Mouse (Mus musculus): ENCODE results near the gene Mdga2. TPM values are rescaled to one million over a fixed set of nuclear protein-coding genes. Genes with fewer than 3 reads are reported as not detected.

The Mdga2 gene
- polyA plus RNA-seq, 1 experiment from 2014 or later, result 0.09 TPM

- H3K4me3 ChIP-seq, result no peak overlapping the region
- ATAC-seq (ENCODE audit: extremely low read depth, insufficient number of reproducible peaks, low FRiP score, low TSS enrichment), result no peak
- no peak overlapping the region for H3K9ac ChIP-seq
- no peak overlapping the region for H3K4me2 ChIP-seq
- WGBS, result 81% methylated on average over 3 of the region's 3 CpGs
- H3K4me1 ChIP-seq, result no peaks in the 10 kb centered on the region
- H3K27ac ChIP-seq (replicated peaks), result no peak overlapping the region
- H3K27me3 ChIP-seq (replicated peaks), result no peaks in the 10 kb centered on the region
- no peaks in the 10 kb centered on the region for H3K9me3 ChIP-seq
- H3K36me3 ChIP-seq, result no peaks in the 10 kb centered on the region
These were observed 80.7 kb downstream of the Mdga2 start for GRCm38 (mm10) chr12:67141605-67142004.

GRCm38 (mm10) chr12:67140131-67140530 lies 82.2 kb downstream of the Mdga2 start:
- no peaks in the 10 kb centered on the region for H3K36me3 ChIP-seq
- 73% methylated on average over 3 of the region's 3 CpGs for WGBS
- H3K9me3 ChIP-seq, result no peaks in the 10 kb centered on the region
- H3K4me2 ChIP-seq, result no peak overlapping the region
- ATAC-seq (ENCODE audit: extremely low read depth, insufficient number of reproducible peaks, low FRiP score, low TSS enrichment), result no peak
- H3K4me3 ChIP-seq, result no peak overlapping the region
- no peaks in the 10 kb centered on the region for H3K27me3 ChIP-seq (replicated peaks)
- no peaks in the 10 kb centered on the region for H3K4me1 ChIP-seq
- no peak overlapping the region for H3K9ac ChIP-seq
- no peak overlapping the region for H3K27ac ChIP-seq (replicated peaks)

GRCm38 (mm10) chr12:67127457-67127856 lies 94.9 kb downstream of the Mdga2 start:
- no peaks in the 10 kb centered on the region for H3K9me3 ChIP-seq
- WGBS, result 60% methylated on average over 2 of the region's 2 CpGs
- H3K4me2 ChIP-seq, result no peak overlapping the region
- no peak overlapping the region for H3K9ac ChIP-seq
- no peak overlapping the region for H3K4me3 ChIP-seq
- no peak for ATAC-seq (ENCODE audit: extremely low read depth, insufficient number of reproducible peaks, low FRiP score, low TSS enrichment)
- no peaks in the 10 kb centered on the region for H3K27me3 ChIP-seq (replicated peaks)
- no peaks in the 10 kb centered on the region for H3K36me3 ChIP-seq
- H3K4me1 ChIP-seq, result no peaks in the 10 kb centered on the region
- no peak overlapping the region for H3K27ac ChIP-seq (replicated peaks)

- 47% methylated on average over 3 of the region's 3 CpGs for WGBS
- Histone ChIP-seq H3K4me1 (no peaks in the 10 kb centered on the region), H3K9ac (no peak overlapping the region), H3K27ac (replicated peaks) (no peak overlapping the region), H3K4me3 (no peak overlapping the region), H3K27me3 (replicated peaks) (no peaks in the 10 kb centered on the region), H3K9me3 (no peaks in the 10 kb centered on the region), H3K36me3 (no peaks in the 10 kb centered on the region), H3K4me2 (no peak overlapping the region)
- no peak for ATAC-seq (ENCODE audit: extremely low read depth, insufficient number of reproducible peaks, low FRiP score, low TSS enrichment)
These were observed 98.5 kb downstream of the Mdga2 start for GRCm38 (mm10) chr12:67123874-67124273.

- Histone ChIP-seq H3K4me3 (no peak overlapping the region), H3K27me3 (replicated peaks) (no peaks in the 10 kb centered on the region), H3K4me1 (no peaks in the 10 kb centered on the region), H3K9me3 (no peaks in the 10 kb centered on the region), H3K4me2 (no peak overlapping the region), H3K27ac (replicated peaks) (no peak overlapping the region), H3K36me3 (no peaks in the 10 kb centered on the region), H3K9ac (no peak overlapping the region)
- 69% methylated on average over 6 of the region's 6 CpGs for WGBS
- no peak for ATAC-seq (ENCODE audit: extremely low read depth, insufficient number of reproducible peaks, low FRiP score, low TSS enrichment)
These were observed 103.5 kb downstream of the Mdga2 start for GRCm38 (mm10) chr12:67118652-67119515.

- no peak for ATAC-seq (ENCODE audit: extremely low read depth, insufficient number of reproducible peaks, low FRiP score, low TSS enrichment)
- 68% methylated on average over 3 of the region's 3 CpGs for WGBS
These were observed 118.2 kb downstream of the Mdga2 start for GRCm38 (mm10) chr12:67104171-67104570.

GRCm38 (mm10) chr12:67094414-67094813 lies 127.9 kb downstream of the Mdga2 start:
- ATAC-seq (ENCODE audit: extremely low read depth, insufficient number of reproducible peaks, low FRiP score, low TSS enrichment), result no peak
- no peak overlapping the region for H3K9ac ChIP-seq
- no peaks in the 10 kb centered on the region for H3K9me3 ChIP-seq
- no peaks in the 10 kb centered on the region for H3K36me3 ChIP-seq
- no peak overlapping the region for H3K27ac ChIP-seq (replicated peaks)
- no peak overlapping the region for H3K4me2 ChIP-seq
- no peaks in the 10 kb centered on the region for H3K4me1 ChIP-seq
- no peak overlapping the region for H3K4me3 ChIP-seq
- no peaks in the 10 kb centered on the region for H3K27me3 ChIP-seq (replicated peaks)

More at GRCm38 (mm10) chr12:67104171-67104570, 118.2 kb downstream of the Mdga2 start:
- Histone ChIP-seq H3K36me3 (no peaks in the 10 kb centered on the region), H3K27ac (replicated peaks) (no peak overlapping the region), H3K9ac (no peak overlapping the region), H3K4me2 (no peak overlapping the region), H3K9me3 (no peaks in the 10 kb centered on the region), H3K4me3 (no peak overlapping the region), H3K27me3 (replicated peaks) (no peaks in the 10 kb centered on the region), H3K4me1 (no peaks in the 10 kb centered on the region)

GRCm38 (mm10) chr12:67090420-67090965 lies 131.9 kb downstream of the Mdga2 start:
- H3K27me3 ChIP-seq (replicated peaks), result no peaks in the 10 kb centered on the region
- H3K9ac ChIP-seq, result no peak overlapping the region
- no peak overlapping the region for H3K4me3 ChIP-seq
- H3K4me2 ChIP-seq, result no peak overlapping the region
- no peak overlapping the region for H3K27ac ChIP-seq (replicated peaks)
- no peaks in the 10 kb centered on the region for H3K4me1 ChIP-seq
- WGBS, result 47% methylated on average over 2 of the region's 2 CpGs
- ATAC-seq (ENCODE audit: extremely low read depth, insufficient number of reproducible peaks, low FRiP score, low TSS enrichment), result no peak
- H3K9me3 ChIP-seq, result no peaks in the 10 kb centered on the region
- no peaks in the 10 kb centered on the region for H3K36me3 ChIP-seq

- Histone ChIP-seq H3K4me1 (no peaks in the 10 kb centered on the region), H3K27ac (replicated peaks) (no peak overlapping the region), H3K27me3 (replicated peaks) (no peaks in the 10 kb centered on the region), H3K9me3 (peaks cover 9% of the 10 kb centered on the region), H3K9ac (no peak overlapping the region), H3K4me2 (no peak overlapping the region), H3K4me3 (no peak overlapping the region), H3K36me3 (no peaks in the 10 kb centered on the region)
- ATAC-seq (ENCODE audit: extremely low read depth, insufficient number of reproducible peaks, low FRiP score, low TSS enrichment), result peak; percentile 95
- WGBS, result 47% methylated on average over 19 of the region's 19 CpGs
These were observed 163.0 kb downstream of the Mdga2 start for GRCm38 (mm10) chr12:67059136-67060014.

- no peaks in the 10 kb centered on the region for H3K4me1 ChIP-seq
- H3K36me3 ChIP-seq, result no peaks in the 10 kb centered on the region
- H3K9me3 ChIP-seq, result peaks cover 9% of the 10 kb centered on the region
- no peak overlapping the region for H3K4me3 ChIP-seq
- no peak overlapping the region for H3K9ac ChIP-seq
- no peak for ATAC-seq (ENCODE audit: extremely low read depth, insufficient number of reproducible peaks, low FRiP score, low TSS enrichment)
- no peak overlapping the region for H3K4me2 ChIP-seq
- H3K27ac ChIP-seq (replicated peaks), result no peak overlapping the region
- 89% methylated on average over 3 of the region's 3 CpGs for WGBS
- no peaks in the 10 kb centered on the region for H3K27me3 ChIP-seq (replicated peaks)
These were observed 165.7 kb downstream of the Mdga2 start for GRCm38 (mm10) chr12:67056621-67057020.

GRCm38 (mm10) chr12:67045099-67045750 lies 177.1 kb downstream of the Mdga2 start:
- H3K27ac ChIP-seq (replicated peaks), result no peak overlapping the region
- no peak overlapping the region for H3K4me3 ChIP-seq
- H3K9me3 ChIP-seq, result no peaks in the 10 kb centered on the region
- ATAC-seq (ENCODE audit: extremely low read depth, insufficient number of reproducible peaks, low FRiP score, low TSS enrichment), result no peak
- no peaks in the 10 kb centered on the region for H3K36me3 ChIP-seq
- no peaks in the 10 kb centered on the region for H3K27me3 ChIP-seq (replicated peaks)
- no peak overlapping the region for H3K9ac ChIP-seq
- no peaks in the 10 kb centered on the region for H3K4me1 ChIP-seq
- WGBS, result 78% methylated on average over 8 of the region's 8 CpGs
- H3K4me2 ChIP-seq, result no peak overlapping the region

Measured in heart, embryonic 13.5 days (tissue).